Mouse (Mus musculus): ENCODE results near the gene Dgkg. TPM values are rescaled to one million over a fixed set of nuclear protein-coding genes. Genes with fewer than 3 reads are reported as not detected.

Gene Dgkg
- polyA plus RNA-seq, 1 experiment from 2014 or later: 1.2 TPM

GRCm38 (mm10) chr16:22466381-22466780, 190.6 kb downstream of the Dgkg start:
- no peaks in the 10 kb centered on the region for H3K27me3 ChIP-seq
- no peak overlapping the region for H3K4me2 ChIP-seq
- no peak for ATAC-seq (replicated peaks; ENCODE audit: low FRiP score)
- H3K4me3 ChIP-seq (replicated peaks): no peak overlapping the region
- H3K27ac ChIP-seq: no peak overlapping the region
- no peak overlapping the region for H3K9ac ChIP-seq
- WGBS: 53% methylated on average over 11 of the region's 11 CpGs
- H3K9me3 ChIP-seq (replicated peaks): no peaks in the 10 kb centered on the region
- no peaks in the 10 kb centered on the region for H3K4me1 ChIP-seq
- H3K36me3 ChIP-seq: no peaks in the 10 kb centered on the region

- no peaks in the 10 kb centered on the region for H3K36me3 ChIP-seq
- H3K9me3 ChIP-seq (replicated peaks): no peaks in the 10 kb centered on the region
- H3K27ac ChIP-seq: no peak overlapping the region
- H3K4me2 ChIP-seq: no peak overlapping the region
- H3K4me3 ChIP-seq (replicated peaks): no peak overlapping the region
- no peak for ATAC-seq (replicated peaks; ENCODE audit: low FRiP score)
- 85% methylated on average over 3 of the region's 3 CpGs for WGBS
- no peaks in the 10 kb centered on the region for H3K27me3 ChIP-seq
- H3K9ac ChIP-seq: no peak overlapping the region
- H3K4me1 ChIP-seq: no peaks in the 10 kb centered on the region
Observed at GRCm38 (mm10) chr16:22462220-22462619, 194.8 kb downstream of the Dgkg start.

GRCm38 (mm10) chr16:22461728-22462127, 195.3 kb downstream of the Dgkg start:
- no peak overlapping the region for H3K4me2 ChIP-seq
- no peaks in the 10 kb centered on the region for H3K9me3 ChIP-seq (replicated peaks)
- ATAC-seq (replicated peaks; ENCODE audit: low FRiP score): no peak
- H3K9ac ChIP-seq: no peak overlapping the region
- no peaks in the 10 kb centered on the region for H3K27me3 ChIP-seq
- H3K27ac ChIP-seq: no peak overlapping the region
- H3K36me3 ChIP-seq: no peaks in the 10 kb centered on the region
- peaks cover 4% of the 10 kb centered on the region; the same call in 1 of the 2 replicates for H3K4me1 ChIP-seq
- no peak overlapping the region for H3K4me3 ChIP-seq (replicated peaks)
- WGBS: 74% methylated on average over 6 of the region's 6 CpGs

- Histone ChIP-seq H3K36me3 (no peaks in the 10 kb centered on the region), H3K27ac (no peak overlapping the region), H3K9me3 (replicated peaks) (no peaks in the 10 kb centered on the region), H3K4me3 (replicated peaks) (no peak overlapping the region), H3K4me2 (no peak overlapping the region), H3K9ac (no peak overlapping the region), H3K4me1 (peaks cover 6% of the 10 kb centered on the region; the same call in 1 of the 2 replicates), H3K27me3 (no peaks in the 10 kb centered on the region)
- no peak for ATAC-seq (replicated peaks; ENCODE audit: low FRiP score)
- 71% methylated on average over 1 of the region's 1 CpGs for WGBS
Observed at GRCm38 (mm10) chr16:22460960-22461359, 196.1 kb downstream of the Dgkg start.

- no peak for ATAC-seq (replicated peaks; ENCODE audit: low FRiP score)
- Histone ChIP-seq H3K4me2 (no peak overlapping the region), H3K36me3 (no peaks in the 10 kb centered on the region), H3K4me3 (replicated peaks) (no peak overlapping the region), H3K27ac (no peak overlapping the region), H3K27me3 (no peaks in the 10 kb centered on the region), H3K4me1 (peaks cover 6% of the 10 kb centered on the region; the same call in 1 of the 2 replicates), H3K9ac (no peak overlapping the region), H3K9me3 (replicated peaks) (no peaks in the 10 kb centered on the region)
- 79% methylated on average over 9 of the region's 9 CpGs for WGBS
Observed at GRCm38 (mm10) chr16:22452082-22452481, 204.9 kb downstream of the Dgkg start.

- 83% methylated on average over 6 of the region's 6 CpGs for WGBS
- no peak overlapping the region for H3K4me3 ChIP-seq (replicated peaks)
- ATAC-seq (replicated peaks; ENCODE audit: low FRiP score): no peak
- peaks cover 8% of the 10 kb centered on the region; the same call in 1 of the 2 replicates for H3K4me1 ChIP-seq
- no peaks in the 10 kb centered on the region for H3K36me3 ChIP-seq
- no peak overlapping the region for H3K9ac ChIP-seq
- H3K4me2 ChIP-seq: no peak overlapping the region
- no peaks in the 10 kb centered on the region for H3K27me3 ChIP-seq
- no peak overlapping the region for H3K27ac ChIP-seq
- no peaks in the 10 kb centered on the region for H3K9me3 ChIP-seq (replicated peaks)
Observed at GRCm38 (mm10) chr16:22448093-22448492, 208.9 kb downstream of the Dgkg start.

GRCm38 (mm10) chr16:22444786-22445185, 212.2 kb downstream of the Dgkg start:
- no peak for ATAC-seq (replicated peaks; ENCODE audit: low FRiP score)
- Histone ChIP-seq H3K4me1 (peaks cover 23% of the 10 kb centered on the region), H3K4me3 (replicated peaks) (no peak overlapping the region), H3K27me3 (peaks cover 3% of the 10 kb centered on the region; the same call in 1 of the 2 replicates), H3K27ac (no peak overlapping the region; the same call in 1 of the 2 replicates), H3K36me3 (no peaks in the 10 kb centered on the region), H3K4me2 (no peak overlapping the region), H3K9me3 (replicated peaks) (no peaks in the 10 kb centered on the region), H3K9ac (no peak overlapping the region)
- WGBS: 60% methylated on average over 6 of the region's 6 CpGs

GRCm38 (mm10) chr16:22442202-22442601, 214.8 kb downstream of the Dgkg start:
- Histone ChIP-seq H3K27me3 (peaks cover 3% of the 10 kb centered on the region; the same call in 1 of the 2 replicates), H3K4me1 (peaks cover 35% of the 10 kb centered on the region), H3K9me3 (replicated peaks) (no peaks in the 10 kb centered on the region), H3K4me2 (no peak overlapping the region), H3K9ac (no peak overlapping the region), H3K27ac (no peak overlapping the region), H3K36me3 (no peaks in the 10 kb centered on the region), H3K4me3 (replicated peaks) (no peak overlapping the region)
- ATAC-seq (replicated peaks; ENCODE audit: low FRiP score): no peak
- WGBS: 69% methylated on average over 7 of the region's 7 CpGs

- peaks cover 3% of the 10 kb centered on the region; the same call in 1 of the 2 replicates for H3K27me3 ChIP-seq
- H3K9ac ChIP-seq: no peak overlapping the region
- ATAC-seq (replicated peaks; ENCODE audit: low FRiP score): no peak
- H3K4me1 ChIP-seq: peaks cover 36% of the 10 kb centered on the region
- 70% methylated on average over 4 of the region's 4 CpGs for WGBS
- H3K4me3 ChIP-seq (replicated peaks): no peak overlapping the region
- H3K9me3 ChIP-seq (replicated peaks): no peaks in the 10 kb centered on the region
- H3K27ac ChIP-seq: peak overlapping the region; percentile 85; the same call in 1 of the 2 replicates
- H3K4me2 ChIP-seq: no peak overlapping the region
- no peaks in the 10 kb centered on the region for H3K36me3 ChIP-seq
Observed at GRCm38 (mm10) chr16:22441317-22441716, 215.7 kb downstream of the Dgkg start.

- Histone ChIP-seq H3K4me3 (replicated peaks) (peak overlapping the region; percentile 85), H3K4me2 (peak overlapping the region; percentile 68), H3K9me3 (replicated peaks) (no peaks in the 10 kb centered on the region), H3K9ac (peak overlapping the region; percentile 35), H3K27me3 (peaks cover 3% of the 10 kb centered on the region; the same call in 1 of the 2 replicates), H3K4me1 (peaks cover 43% of the 10 kb centered on the region), H3K36me3 (0 out of 2 replicates have a peak, but pooled peaks cover 4% of the 10 kb centered on the region), H3K27ac (peak overlapping the region; percentile 85)
- WGBS: under 1% methylated on average over 18 of the region's 18 CpGs
- no peak for ATAC-seq (replicated peaks; ENCODE audit: low FRiP score)
Observed at GRCm38 (mm10) chr16:22440269-22440668, 216.8 kb downstream of the Dgkg start.

- ATAC-seq (replicated peaks; ENCODE audit: low FRiP score): peak; percentile 98
- Histone ChIP-seq H3K9me3 (replicated peaks) (no peaks in the 10 kb centered on the region), H3K27me3 (peaks cover 3% of the 10 kb centered on the region; the same call in 1 of the 2 replicates), H3K4me2 (peak within 1 kb of the TSS; percentile 95), H3K9ac (peak within 1 kb of the TSS; percentile 72), H3K4me1 (peaks cover 47% of the 10 kb centered on the region), H3K4me3 (replicated peaks) (peak within 1 kb of the TSS; percentile 85), H3K27ac (peak within 1 kb of the TSS; percentile 85), H3K36me3 (peaks cover 6% of the 10 kb centered on the region; the same call in 1 of the 2 replicates)
- WGBS: under 1% methylated on average over 62 of the region's 63 CpGs
Observed at GRCm38 (mm10) chr16:22439499-22440177, 217.4 kb downstream of the Dgkg start, which contains the start of gene Etv5. TSS of gene Etv5 (minus strand) at chr16:22439719.

All from kidney, embryonic 15.5 days (tissue).